Mouse (Mus musculus) liver, embryonic 14.5 days (tissue): Measurements from ENCODE around the gene Camsap3. TPM values are rescaled to one million over a fixed set of nuclear protein-coding genes. Genes with fewer than 3 reads are reported as not detected.

ENCODE experiments used
- ATAC-seq: fragments of 200-750 bp; cut with Nextera tagmentation; 2 replicates; pipeline ENCODE4 v1.8.0; 2017; ENCODE audit warnings: moderate number of reproducible peaks, mild to moderate bottlenecking, moderate library complexity; ENCODE audit not compliant: insufficient read depth
- DNase-seq, 3 experiments: peaks; one replicate each; pipeline ENCODE4 v3.0.0-alpha.2; 2012 to 2013; ENCODE audit warnings: low read depth in 3 of 3, low spot score in 3 of 3
- H3K27ac ChIP-seq: fragments of 300-500 bp; sonication (generic); 2 replicates; pipeline ENCODE4 v1.5.1; 2014; ENCODE audit warnings: moderate library complexity, mild to moderate bottlenecking, control low read depth, inconsistent platforms
- H3K27me3 ChIP-seq: fragments of 300-500 bp; sonication (generic); 2 replicates; pipeline ENCODE4 v1.6.1; 2014; ENCODE audit warnings: mild to moderate bottlenecking, low read length, moderate library complexity; ENCODE audit not compliant: control insufficient read depth, insufficient read depth
- H3K36me3 ChIP-seq: fragments of 300-500 bp; sonication (generic); replicated peaks from 2 replicates; pipeline ENCODE4 v1.6.1; 2014; ENCODE audit warnings: low read depth; ENCODE audit not compliant: control insufficient read depth, insufficient read depth
- H3K4me1 ChIP-seq, 2 experiments: fragments of 200-500 bp in 1 of 2; fragments of 300-500 bp in 1 of 2; sonication (generic) in 1 of 2; replicated peaks; 2 replicates each; pipeline ENCODE4 v1.6.1; 2012 to 2014; ENCODE audit warnings: antibody characterized with exemption in 1 of 2, inconsistent platforms in 1 of 2, low read length in 1 of 2; ENCODE audit not compliant: control insufficient read depth in 2 of 2, insufficient read depth in 2 of 2
- H3K4me2 ChIP-seq: fragments of 300-500 bp; sonication (generic); 2 replicates; pipeline ENCODE4 v1.6.1; 2014; ENCODE audit warnings: low read depth, mild to moderate bottlenecking, control low read depth, moderate library complexity
- H3K4me3 ChIP-seq, 2 experiments: fragments of 200-500 bp in 1 of 2; fragments of 300-500 bp in 1 of 2; sonication (generic) in 1 of 2; 2 replicates each; pipeline ENCODE4 v1.5.1; 2012 to 2014; ENCODE audit warnings: low read depth in 2 of 2, low read length in 2 of 2, mild to moderate bottlenecking in 2 of 2, control low read depth in 1 of 2, inconsistent platforms in 1 of 2, moderate library complexity in 1 of 2; ENCODE audit not compliant: insufficient read depth in 1 of 2
- H3K9ac ChIP-seq: fragments of 300-500 bp; sonication (generic); replicated peaks from 2 replicates; pipeline ENCODE4 v1.6.1; 2014; ENCODE audit warnings: mild to moderate bottlenecking, control low read depth, moderate library complexity
- H3K9me3 ChIP-seq: fragments of 300-500 bp; sonication (generic); 2 replicates; pipeline ENCODE4 v1.6.1; 2016; ENCODE audit warnings: low read length, mixed read lengths; ENCODE audit not compliant: control insufficient read depth
- CTCF ChIP-seq: IDR thresholded peaks from 2 replicates; pipeline ENCODE4 v1.5.1; 2016; ENCODE audit warnings: antibody characterized with exemption, low read depth, control low read depth
- EP300 ChIP-seq: IDR thresholded peaks from 2 replicates; pipeline ENCODE4 v1.6.1; 2016; ENCODE audit warnings: antibody characterized with exemption, low read depth
- WGBS: fragments of 180-500 bp; shearing (Covaris S2); extraction: QIAGEN DNeasy Blood & Tissue Kit; methylation state at CpG from one replicate; pipeline ENCODE4 v1.1.7; 2014; ENCODE audit not compliant: insufficient replicate concordance; 5-methylcytosine and 5-hydroxymethylcytosine counted together
- polyA plus RNA-seq, 2 experiments: library from polyadenylated mRNA; depleted of rRNA in 1 of 2; stranded (reverse) in 1 of 2; unstranded in 1 of 2; fragments of >200 nt; fragmentation: Nextera tagmentation in 1 of 2; extraction: Ambion mirVana in 1 of 2; gene quantifications; 2 replicates each; pipeline versions ENCODE4 v1.2.1 to v1.2.3; 2012 to 2014

Gene Camsap3
- polyA plus RNA-seq, 2 experiments = 1.7 to 2.2 TPM

GRCm38 (mm10) chr8:3552240-3552639 lies 34.9 kb upstream of the Camsap3 start:
- 68% methylated on average over 1 of the region's 1 CpGs for WGBS

GRCm38 (mm10) chr8:3556114-3556513 lies 31.0 kb upstream of the Camsap3 start:
- peak; percentile 82; the same call in 1 of the 2 replicates for ATAC-seq
- WGBS = 40% methylated on average over 4 of the region's 4 CpGs

More at GRCm38 (mm10) chr8:3552240-3552639, 34.9 kb upstream of the Camsap3 start:
- Histone ChIP-seq H3K27me3 (no peaks in the 10 kb centered on the region), H3K27ac (no peak overlapping the region), H3K4me3 (no peak overlapping the region), H3K9me3 (no peaks in the 10 kb centered on the region), H3K4me1 (no peaks in the 10 kb centered on the region), H3K9ac (no peak overlapping the region), H3K4me2 (no peak overlapping the region), H3K36me3 (no peaks in the 10 kb centered on the region)
- no peak for TF ChIP-seq EP300
- TF ChIP-seq CTCF = peak; percentile 28
- ATAC-seq (no peak), DNase-seq (no peak)

GRCm38 (mm10) chr8:3567641-3568371 lies 19.3 kb upstream of the Camsap3 start, which contains the start of gene C330021F23Rik:
Gene C330021F23Rik (plus strand): TSS chr8:3567990.
- H3K9me3 ChIP-seq = no peaks in the 10 kb centered on the region
- ATAC-seq (peak; percentile 66), DNase-seq (no peak)
- peak within 1 kb of the TSS; percentile 9 to 43; a peak in 3 of 4 replicates for H3K4me3 ChIP-seq
- H3K36me3 ChIP-seq = no peaks in the 10 kb centered on the region
- TF ChIP-seq EP300 (no peak), CTCF (no peak)
- no peaks in the 10 kb centered on the region for H3K27me3 ChIP-seq
- H3K27ac ChIP-seq = peak within 1 kb of the TSS; percentile 18
- WGBS = 12% methylated on average over 12 of the region's 12 CpGs
- no peak within 1 kb of the TSS; the same call in 1 of the 2 replicates for H3K9ac ChIP-seq
- peaks cover 0 to 15% of the 10 kb centered on the region in 2 experiments; a peak in 2 of 4 replicates for H3K4me1 ChIP-seq
- H3K4me2 ChIP-seq = peak within 1 kb of the TSS; percentile 44

More at GRCm38 (mm10) chr8:3556114-3556513, 31.0 kb upstream of the Camsap3 start:
- TF ChIP-seq EP300 (no peak), CTCF (no peak)
- no peaks in the 10 kb centered on the region for H3K27me3 ChIP-seq
- no peak overlapping the region for H3K9ac ChIP-seq
- no peaks in the 10 kb centered on the region for H3K36me3 ChIP-seq
- H3K4me1 ChIP-seq = no peaks in the 10 kb centered on the region
- no peak overlapping the region for H3K27ac ChIP-seq
- no peaks in the 10 kb centered on the region for H3K9me3 ChIP-seq
- DNase-seq = no peak
- no peak overlapping the region for H3K4me3 ChIP-seq
- H3K4me2 ChIP-seq = no peak overlapping the region

GRCm38 (mm10) chr8:3568378-3568777 lies 18.7 kb upstream of the Camsap3 start:
- ATAC-seq (no peak), DNase-seq (no peak)
- Histone ChIP-seq H3K27ac (no peak overlapping the region), H3K9me3 (no peaks in the 10 kb centered on the region), H3K27me3 (no peaks in the 10 kb centered on the region), H3K4me2 (peak overlapping the region; percentile 44), H3K4me1 (peaks cover 0 to 15% of the 10 kb centered on the region in 2 experiments; a peak in 2 of 4 replicates), H3K36me3 (no peaks in the 10 kb centered on the region), H3K9ac (no peak overlapping the region), H3K4me3 (peak overlapping the region; percentile 6 to 9; a peak in 2 of 4 replicates)
- 10% methylated on average over 7 of the region's 7 CpGs for WGBS
- TF ChIP-seq EP300 = no peak
- TF ChIP-seq CTCF = no peak

- no peaks in the 10 kb centered on the region for H3K36me3 ChIP-seq
- H3K4me1 ChIP-seq = peaks cover 0 to 15% of the 10 kb centered on the region in 2 experiments; a peak in 2 of 4 replicates
- H3K9me3 ChIP-seq = no peaks in the 10 kb centered on the region
- TF ChIP-seq CTCF (no peak), EP300 (no peak)
- no peak overlapping the region for H3K27ac ChIP-seq
- no peak overlapping the region for H3K4me2 ChIP-seq
- 69% methylated on average over 5 of the region's 5 CpGs for WGBS
- H3K9ac ChIP-seq = no peak overlapping the region
- H3K27me3 ChIP-seq = no peaks in the 10 kb centered on the region
- no peak for DNase-seq
- no peak for ATAC-seq
- H3K4me3 ChIP-seq = no peak overlapping the region
Measured at GRCm38 (mm10) chr8:3569784-3570183, 17.3 kb upstream of the Camsap3 start.
